Mouse (Mus musculus) stomach, postnatal 0 days (tissue): ENCODE data around the gene Trak1. TPM values are rescaled to one million over a fixed set of nuclear protein-coding genes. Genes with fewer than 3 reads are reported as not detected.

Experiments
- ATAC-seq: fragments of 200-750 bp; cut with Nextera tagmentation; 2 replicates; pipeline ENCODE4 v1.8.0; 2017; ENCODE audit not compliant: low FRiP score, low TSS enrichment
- DNase-seq: peaks from one replicate; pipeline ENCODE4 v3.0.0-alpha.2; 2016; ENCODE audit warnings: low spot score
- H3K27ac ChIP-seq: fragments of 300-500 bp; sonication (generic); replicated peaks from 2 replicates; pipeline ENCODE4 v1.5.1; 2014; ENCODE audit warnings: mild to moderate bottlenecking, control low read depth
- H3K27me3 ChIP-seq: fragments of 300-500 bp; sonication (generic); 2 replicates; pipeline ENCODE4 v1.6.1; 2014; ENCODE audit warnings: low read length; ENCODE audit not compliant: control insufficient read depth, insufficient read depth
- H3K36me3 ChIP-seq: fragments of 300-500 bp; sonication (generic); 2 replicates; pipeline ENCODE4 v1.6.1; 2014; ENCODE audit warnings: low read length, mixed read lengths; ENCODE audit not compliant: control insufficient read depth, insufficient read depth
- H3K4me1 ChIP-seq: fragments of 300-500 bp; sonication (generic); replicated peaks from 2 replicates; pipeline ENCODE4 v1.6.1; 2014; ENCODE audit warnings: antibody characterized with exemption; ENCODE audit not compliant: control insufficient read depth, insufficient read depth
- H3K4me2 ChIP-seq: fragments of 300-500 bp; sonication (generic); replicated peaks from 2 replicates; pipeline ENCODE4 v1.6.1; 2014; ENCODE audit warnings: low read depth, mild to moderate bottlenecking, control low read depth, moderate library complexity
- H3K4me3 ChIP-seq: fragments of 300-500 bp; sonication (generic); 2 replicates; pipeline ENCODE4 v1.5.1; 2014; ENCODE audit warnings: low read depth, low read length, control low read depth
- H3K9ac ChIP-seq: fragments of 300-500 bp; sonication (generic); 2 replicates; pipeline ENCODE4 v1.6.1; 2014; ENCODE audit warnings: mild to moderate bottlenecking, low read length, control low read depth, mixed read lengths
- H3K9me3 ChIP-seq: fragments of 300-500 bp; sonication (generic); 2 replicates; pipeline ENCODE4 v1.6.1; 2016; ENCODE audit warnings: low read length; ENCODE audit not compliant: control insufficient read depth
- CTCF ChIP-seq: IDR thresholded peaks from 2 replicates; pipeline ENCODE4 v1.5.1; 2016; ENCODE audit warnings: antibody characterized with exemption, low read depth, mild to moderate bottlenecking, moderate library complexity
- EP300 ChIP-seq: optimal IDR thresholded peaks from 2 replicates; pipeline ENCODE3; 2016; ENCODE audit warnings: antibody characterized with exemption
- WGBS: fragments of 180-500 bp; shearing (Covaris S2); extraction: QIAGEN DNeasy Blood & Tissue Kit; methylation state at CpG from one replicate; pipeline ENCODE4 v1.1.7; 2014; 5-methylcytosine and 5-hydroxymethylcytosine counted together
- polyA plus RNA-seq: library from polyadenylated mRNA; unstranded; fragments of >200 nt; fragmentation: Nextera tagmentation; extraction: Ambion mirVana; gene quantifications from 2 replicates; pipeline ENCODE4 v1.2.1, GENCODE M21; 2015

Gene Trak1
- polyA plus RNA-seq, 1 experiment from 2014 or later: 24.0 TPM

- ATAC-seq: no peak
- DNase-seq: no peak
- no peaks in the 10 kb centered on the region for H3K27me3 ChIP-seq
- WGBS: 78% methylated on average over 5 of the region's 5 CpGs
- no peaks in the 10 kb centered on the region for H3K36me3 ChIP-seq
- peak overlapping the region; percentile 35; the same call in 1 of the 2 replicates for H3K27ac ChIP-seq
- peaks cover 9% of the 10 kb centered on the region for H3K4me1 ChIP-seq
- no peak overlapping the region for H3K4me2 ChIP-seq
- no peak overlapping the region for H3K4me3 ChIP-seq
- no peak overlapping the region for H3K9ac ChIP-seq
- no peak for TF ChIP-seq EP300
- no peak for TF ChIP-seq CTCF
- no peaks in the 10 kb centered on the region for H3K9me3 ChIP-seq
These were observed 36.3 kb downstream of the Trak1 start for GRCm38 (mm10) chr9:121333559-121333958.

- Histone ChIP-seq H3K27ac (0 out of 2 replicates have a peak overlapping the region, but pooled peaks have one; percentile 35), H3K27me3 (no peaks in the 10 kb centered on the region), H3K9me3 (no peaks in the 10 kb centered on the region), H3K4me2 (no peak overlapping the region), H3K4me1 (peaks cover 9% of the 10 kb centered on the region), H3K4me3 (no peak overlapping the region), H3K9ac (no peak overlapping the region), H3K36me3 (no peaks in the 10 kb centered on the region)
- ATAC-seq (no peak), DNase-seq (no peak)
- TF ChIP-seq EP300 (no peak), CTCF (no peak)
- WGBS: 41% methylated on average over 8 of the region's 8 CpGs
These were observed 37.1 kb downstream of the Trak1 start for GRCm38 (mm10) chr9:121334311-121334851.

DNA sequence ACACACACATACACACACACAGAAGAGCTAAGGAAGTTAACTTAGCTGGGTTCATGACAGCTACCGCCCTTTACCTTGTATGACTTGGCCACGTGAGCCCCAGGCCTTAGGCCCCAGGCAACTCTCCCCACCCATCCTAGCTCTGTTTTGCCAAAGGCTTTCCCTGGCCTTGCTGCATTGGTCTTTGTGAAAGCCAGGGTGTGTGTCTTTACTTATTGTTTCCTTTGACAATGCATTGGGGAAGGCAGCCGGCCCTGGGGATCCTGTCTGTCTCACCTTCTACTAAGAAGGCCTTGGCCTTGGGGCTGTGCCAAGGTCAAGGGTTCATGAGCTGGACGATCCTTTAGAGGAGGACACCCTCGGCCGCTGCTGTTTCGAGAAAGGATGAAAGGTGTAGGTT lies 38.3 kb downstream of the Trak1 start:
- ATAC-seq: peak; percentile 45; the same call in 1 of the 2 replicates
- H3K27me3 ChIP-seq: no peaks in the 10 kb centered on the region
- DNase-seq: peak; percentile 57
- no peaks in the 10 kb centered on the region for H3K9me3 ChIP-seq
- peak overlapping the region; percentile 53; the same call in 1 of the 2 replicates for H3K27ac ChIP-seq
- H3K4me3 ChIP-seq: no peak overlapping the region
- no peaks in the 10 kb centered on the region for H3K36me3 ChIP-seq
- H3K9ac ChIP-seq: no peak overlapping the region
- peaks cover 9% of the 10 kb centered on the region for H3K4me1 ChIP-seq
- no peak for TF ChIP-seq CTCF
- TF ChIP-seq EP300: no peak
- no peak overlapping the region for H3K4me2 ChIP-seq
- 36% methylated on average over 7 of the region's 7 CpGs for WGBS

DNA sequence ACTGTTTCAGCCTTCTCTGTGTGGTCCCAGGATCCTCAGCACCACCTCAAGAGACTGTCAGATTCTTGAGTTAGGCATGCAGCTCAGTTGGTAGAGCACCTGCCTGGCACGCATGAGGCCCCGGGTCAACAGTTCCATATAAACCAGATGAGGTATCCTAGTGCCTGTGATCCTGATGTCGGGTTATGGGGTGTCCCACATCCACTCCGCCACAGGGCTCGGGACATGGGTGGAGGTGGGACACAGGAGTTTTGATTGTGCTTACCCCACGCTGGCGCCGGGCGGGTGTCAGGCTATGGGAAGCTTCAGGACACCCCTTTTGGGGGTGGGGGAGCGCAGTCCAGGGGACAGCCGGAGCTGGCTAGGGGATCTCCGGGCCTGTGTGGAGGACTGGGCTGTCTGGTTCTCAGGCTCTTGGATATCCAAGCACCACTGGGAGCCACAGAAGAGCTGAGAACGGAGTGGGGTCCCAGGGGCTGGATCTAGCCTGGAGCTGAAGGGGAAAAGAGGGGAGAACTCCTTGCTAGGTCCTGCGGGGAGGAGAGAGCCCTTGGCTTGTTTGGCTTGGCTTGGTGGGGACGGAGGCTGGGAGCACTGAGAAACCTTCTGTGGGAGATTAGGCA lies 39.1 kb downstream of the Trak1 start:
- 89% methylated on average over 15 of the region's 15 CpGs for WGBS
- Histone ChIP-seq H3K27ac (peak overlapping the region; percentile 75; the same call in 1 of the 2 replicates), H3K27me3 (no peaks in the 10 kb centered on the region), H3K36me3 (no peaks in the 10 kb centered on the region), H3K4me3 (no peak overlapping the region), H3K4me1 (peaks cover 9% of the 10 kb centered on the region), H3K4me2 (no peak overlapping the region), H3K9me3 (no peaks in the 10 kb centered on the region), H3K9ac (no peak overlapping the region)
- no peak for DNase-seq
- TF ChIP-seq EP300 (no peak), CTCF (no peak)
- ATAC-seq: no peak

- no peak for TF ChIP-seq CTCF
- TF ChIP-seq EP300: no peak
- Histone ChIP-seq H3K4me1 (peaks cover 9% of the 10 kb centered on the region), H3K9ac (no peak overlapping the region), H3K36me3 (no peaks in the 10 kb centered on the region), H3K9me3 (no peaks in the 10 kb centered on the region), H3K27me3 (no peaks in the 10 kb centered on the region), H3K27ac (peak overlapping the region; percentile 75), H3K4me3 (no peak overlapping the region), H3K4me2 (no peak overlapping the region)
- WGBS: 50% methylated on average over 9 of the region's 9 CpGs
- ATAC-seq: peak; percentile 69
- peak; percentile 62 for DNase-seq
These were observed 40.1 kb downstream of the Trak1 start for GRCm38 (mm10) chr9:121337216-121337937.

- Histone ChIP-seq H3K27ac (peak overlapping the region; percentile 75), H3K9ac (no peak overlapping the region), H3K4me1 (peaks cover 11% of the 10 kb centered on the region), H3K36me3 (no peaks in the 10 kb centered on the region), H3K27me3 (no peaks in the 10 kb centered on the region), H3K4me2 (no peak overlapping the region), H3K9me3 (no peaks in the 10 kb centered on the region), H3K4me3 (no peak overlapping the region)
- peak; percentile 25 for ATAC-seq
- no peak for DNase-seq
- WGBS: 70% methylated on average over 3 of the region's 3 CpGs
- TF ChIP-seq EP300 (no peak), CTCF (no peak)
These were observed 40.6 kb downstream of the Trak1 start for GRCm38 (mm10) chr9:121337938-121338289.
